Mouse (Mus musculus) MEL (cell line): Measurements from ENCODE around the gene Lrfn3. TPM values are rescaled to one million over a fixed set of nuclear protein-coding genes. Genes with fewer than 3 reads are reported as not detected.

Experiments
- DNase-seq: peaks from one replicate; pipeline ENCODE4 v3.0.0; 2011; ENCODE audit warnings: low read depth, low spot score
- H3K27ac ChIP-seq: 2 replicates; pipeline ENCODE4 v1.5.1; 2012; ENCODE audit warnings: low read depth, mild to moderate bottlenecking, control low read depth, low read length, moderate library complexity; ENCODE audit not compliant: control insufficient read depth
- H3K27me3 ChIP-seq, 2 experiments: fragments of 150-350 bp in 1 of 2; sonication (generic) in 1 of 2; 2 replicates each; pipeline ENCODE4 v1.6.1; 2012; ENCODE audit warnings: low read length in 2 of 2, mild to moderate bottlenecking in 2 of 2, improper control_type of control experiment in 1 of 2, moderate library complexity in 1 of 2; ENCODE audit not compliant: insufficient read depth in 2 of 2, control insufficient read depth in 1 of 2
- H3K36me3 ChIP-seq, 2 experiments: 2 replicates each; pipeline ENCODE4 v1.6.1; 2012 to 2014; ENCODE audit warnings: low read length in 2 of 2, improper control_type of control experiment in 1 of 2, inconsistent platforms in 1 of 2, mild to moderate bottlenecking in 1 of 2; ENCODE audit not compliant: insufficient read depth in 2 of 2, control insufficient read depth in 1 of 2
- H3K4me1 ChIP-seq, 2 experiments: fragments of 150-350 bp in 1 of 2; sonication (generic) in 1 of 2; 2 replicates each; pipeline ENCODE4 v1.6.1; 2012; ENCODE audit warnings: low read length in 2 of 2, improper control_type of control experiment in 1 of 2, mild to moderate bottlenecking in 1 of 2; ENCODE audit not compliant: insufficient read depth in 2 of 2, control insufficient read depth in 1 of 2
- H3K4me3 ChIP-seq, 2 experiments: fragments of 150-350 bp in 1 of 2; sonication (generic) in 1 of 2; 2 replicates each; pipeline ENCODE4 v1.5.1; 2012; ENCODE audit warnings: low read depth in 2 of 2, low read length in 2 of 2, mild to moderate bottlenecking in 2 of 2, moderate library complexity in 2 of 2, control low read depth in 1 of 2, improper control_type of control experiment in 1 of 2; ENCODE audit not compliant: control insufficient read depth in 1 of 2, insufficient read depth in 1 of 2
- H3K79me2 ChIP-seq: 2 replicates; pipeline ENCODE4 v1.6.1; 2012; ENCODE audit warnings: mild to moderate bottlenecking, low read length, moderate library complexity; ENCODE audit not compliant: control insufficient read depth, poor library complexity, insufficient read depth
- H3K9ac ChIP-seq: 2 replicates; pipeline ENCODE4 v1.6.1; 2012; ENCODE audit warnings: low read depth, mild to moderate bottlenecking, control low read depth, low read length, moderate library complexity; ENCODE audit not compliant: control insufficient read depth, poor library complexity, severe bottlenecking
- H3K9me3 ChIP-seq: fragments of 150-350 bp; sonication (generic); replicated peaks from 2 replicates; pipeline ENCODE4 v1.6.1; 2012; ENCODE audit warnings: mild to moderate bottlenecking, low read length, improper control_type of control experiment, moderate library complexity; ENCODE audit not compliant: insufficient read depth
- CHD2 ChIP-seq: IDR thresholded peaks from 2 replicates; pipeline ENCODE4 v1.6.1; 2011; ENCODE audit warnings: low read length, improper control_type of control experiment
- E2F4 ChIP-seq: IDR thresholded peaks from 2 replicates; pipeline ENCODE4 v1.6.1; 2011; ENCODE audit warnings: low read depth, low read length, improper control_type of control experiment, borderline replicate concordance
- ELF1 ChIP-seq: IDR thresholded peaks from 2 replicates; pipeline ENCODE4 v1.6.1; 2014; ENCODE audit warnings: low read depth, mild to moderate bottlenecking, inconsistent platforms, low read length, improper control_type of control experiment, moderate library complexity
- GABPA ChIP-seq: IDR thresholded peaks from 2 replicates; pipeline ENCODE4 v1.6.1; 2012; ENCODE audit warnings: low read depth, mild to moderate bottlenecking, inconsistent platforms, low read length, improper control_type of control experiment, moderate library complexity
- GATA1 ChIP-seq: IDR thresholded peaks from 2 replicates; pipeline ENCODE4 v1.6.1; 2011; ENCODE audit warnings: low read depth, low read length, improper control_type of control experiment
- HCFC1 ChIP-seq: IDR thresholded peaks from 2 replicates; pipeline ENCODE4 v1.6.1; 2012; ENCODE audit warnings: low read depth, mild to moderate bottlenecking, inconsistent platforms, low read length, improper control_type of control experiment, moderate library complexity
- JUND ChIP-seq: IDR thresholded peaks from 2 replicates; pipeline ENCODE4 v1.6.1; 2011; ENCODE audit warnings: low read depth, mild to moderate bottlenecking, improper control_type of control experiment, low read length
- KAT2A ChIP-seq: conservative IDR thresholded peaks from 2 replicates; pipeline ENCODE4 v1.6.1; 2012; ENCODE audit warnings: low read depth, low read length, improper control_type of control experiment, inconsistent platforms
- MAFK ChIP-seq: IDR thresholded peaks from 2 replicates; pipeline ENCODE4 v1.6.1; 2011; ENCODE audit warnings: low read depth, mild to moderate bottlenecking, low read length, improper control_type of control experiment, borderline replicate concordance
- MYB ChIP-seq: IDR thresholded peaks from 2 replicates; pipeline ENCODE4 v1.6.1; 2011; ENCODE audit warnings: mild to moderate bottlenecking, low read depth, low read length, improper control_type of control experiment
- MYC ChIP-seq: IDR thresholded peaks from 2 replicates; pipeline ENCODE4 v1.6.1; 2011; ENCODE audit warnings: low read depth, mild to moderate bottlenecking, low read length, improper control_type of control experiment, moderate library complexity
- NELFE ChIP-seq: IDR thresholded peaks from 2 replicates; pipeline ENCODE4 v1.6.1; 2011; ENCODE audit warnings: low read depth, low read length, improper control_type of control experiment
- NRF1 ChIP-seq: IDR thresholded peaks from 2 replicates; pipeline ENCODE4 v1.6.1; 2014; ENCODE audit warnings: low read depth, mild to moderate bottlenecking, inconsistent platforms, low read length, improper control_type of control experiment, moderate library complexity; ENCODE audit not compliant: poor library complexity, insufficient read depth, severe bottlenecking
- POLR2AphosphoS2 ChIP-seq: IDR thresholded peaks from 2 replicates; pipeline ENCODE4 v1.6.1; 2011; ENCODE audit warnings: low read length, improper control_type of control experiment
- RCOR1 ChIP-seq: IDR thresholded peaks from 2 replicates; pipeline ENCODE4 v1.6.1; 2012; ENCODE audit warnings: low read depth, mild to moderate bottlenecking, inconsistent platforms, low read length, improper control_type of control experiment
- SIN3A ChIP-seq: IDR thresholded peaks from 2 replicates; pipeline ENCODE4 v1.6.1; 2012; ENCODE audit warnings: low read length, improper control_type of control experiment, inconsistent platforms
- UBTF ChIP-seq: IDR thresholded peaks from 2 replicates; pipeline ENCODE4 v1.6.1; 2012; ENCODE audit warnings: low read depth, mild to moderate bottlenecking, inconsistent platforms, low read length, improper control_type of control experiment, moderate library complexity, borderline replicate concordance; ENCODE audit not compliant: insufficient read depth
- USF2 ChIP-seq, 2 experiments: IDR thresholded peaks; 2 replicates each; pipeline ENCODE4 v1.6.1; 2011 to 2012; ENCODE audit warnings: improper control_type of control experiment in 2 of 2, low read length in 2 of 2, borderline replicate concordance in 1 of 2, inconsistent platforms in 1 of 2, low read depth in 1 of 2, mild to moderate bottlenecking in 1 of 2; ENCODE audit not compliant: insufficient read depth in 1 of 2
- ZKSCAN1 ChIP-seq: IDR thresholded peaks from 2 replicates; pipeline ENCODE4 v1.6.1; 2012; ENCODE audit warnings: low read depth, mild to moderate bottlenecking, inconsistent platforms, low read length, improper control_type of control experiment, moderate library complexity
- ZMIZ1 ChIP-seq: IDR thresholded peaks from 2 replicates; pipeline ENCODE4 v1.6.1; 2012; ENCODE audit warnings: low read depth, mild to moderate bottlenecking, inconsistent platforms, low read length, improper control_type of control experiment, moderate library complexity
- ZNF384 ChIP-seq: IDR thresholded peaks from 2 replicates; pipeline ENCODE4 v1.6.1; 2012; ENCODE audit warnings: low read depth, mild to moderate bottlenecking, inconsistent platforms, low read length, improper control_type of control experiment
- polyA plus RNA-seq, 2 experiments: library from polyadenylated mRNA; stranded (reverse) in 1 of 2; unstranded in 1 of 2; fragments of >175 nt in 1 of 2; fragments of >200 nt in 1 of 2; gene quantifications; 2 replicates each; pipeline versions ENCODE4 v1.2.1 to v1.2.4; 2012; ENCODE audit warnings: low replicate concordance in 2 of 2, low read depth in 1 of 2; ENCODE audit not compliant: insufficient read length in 2 of 2, insufficient read depth in 1 of 2, missing spikeins in 1 of 2
- total RNA-seq: library from RNA; depleted of rRNA; stranded (reverse); fragments of 300-350 nt; gene quantifications from 2 replicates; pipeline ENCODE4 v1.2.3, GENCODE M21; 2012

The Lrfn3 gene
- total and polyA plus RNA-seq, 3 experiments: not detected

DNA sequence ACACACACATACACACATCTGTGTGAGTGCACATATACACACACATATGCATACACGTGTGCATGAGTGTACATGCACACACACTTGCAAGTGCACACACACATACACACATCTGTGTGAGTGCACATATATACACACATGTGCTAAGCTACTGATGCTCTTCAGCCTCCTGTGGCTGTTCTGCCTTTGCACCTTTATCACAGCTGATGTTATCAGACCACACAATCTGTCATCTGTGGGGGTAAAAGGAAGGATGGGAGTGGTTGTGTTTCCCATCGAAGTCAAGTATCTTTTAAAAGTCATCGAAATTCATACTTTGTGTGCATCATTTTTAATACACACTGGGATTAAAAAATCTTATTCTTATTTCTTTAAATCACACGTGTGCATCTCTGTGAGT is 39.8 kb upstream of the Lrfn3 start:
- no peaks in the 10 kb centered on the region for H3K79me2 ChIP-seq
- TF ChIP-seq MYB (no peak), GABPA (no peak), USF2 (IDR thresholded peaks at IDR 0.05; ENCODE audit: borderline replicate concordance in 1 of 2, insufficient read depth in 1 of 2, low read depth in 1 of 2, low read length in 2 of 2) (no peak), RCOR1 (no peak), JUND (no peak), KAT2A (no peak), NELFE (no peak), GATA1 (no peak), MYC (no peak), CHD2 (no peak), NRF1 (no peak), E2F4 (no peak), MAFK (no peak), POLR2AphosphoS2 (no peak), ZNF384 (no peak), HCFC1 (no peak), ZKSCAN1 (no peak), SIN3A (no peak)
- peaks cover 1 to 2% of the 10 kb centered on the region in 2 experiments; a peak in 3 of 4 replicates for H3K27me3 ChIP-seq

DNA sequence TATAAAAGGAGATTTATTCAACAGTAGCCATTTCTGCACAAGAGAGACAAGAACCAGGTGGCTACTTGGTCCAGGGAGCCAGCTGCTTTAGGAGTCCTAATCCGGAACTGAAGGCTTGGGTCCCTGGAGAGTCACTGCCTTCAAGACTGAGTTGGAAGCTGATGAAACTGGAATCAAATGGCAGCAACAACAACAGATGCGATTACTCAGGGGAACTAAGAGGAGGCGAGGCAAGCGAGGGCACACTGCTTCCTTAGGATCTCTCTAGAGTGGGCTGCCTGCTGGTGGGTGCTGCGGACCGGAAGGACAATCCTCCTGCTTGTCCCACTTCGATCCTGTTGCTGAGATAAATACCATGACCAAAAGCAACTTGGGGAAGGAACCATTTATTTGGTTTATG is 37.1 kb upstream of the Lrfn3 start:
- Histone ChIP-seq H3K36me3 (no peaks in the 10 kb centered on the region; a peak in 1 of 4 replicates), H3K4me3 (no peak overlapping the region), H3K9me3 (no peaks in the 10 kb centered on the region), H3K4me1 (peaks cover 0 to 4% of the 10 kb centered on the region in 2 experiments; a peak in 1 of 4 replicates), H3K9ac (no peak overlapping the region), H3K27ac (no peak overlapping the region), H3K27me3 (peaks cover 0 to 2% of the 10 kb centered on the region in 2 experiments; a peak in 1 of 4 replicates), H3K79me2 (no peaks in the 10 kb centered on the region)
- TF ChIP-seq ZNF384 (no peak), ZMIZ1 (no peak), UBTF (no peak), SIN3A (no peak), NRF1 (no peak), ZKSCAN1 (no peak), ELF1 (no peak)
- DNase-seq: no peak

More for the DNA sequence above, 39.8 kb upstream of the Lrfn3 start:
- Histone ChIP-seq H3K4me3 (no peak overlapping the region), H3K27ac (no peak overlapping the region), H3K9me3 (no peaks in the 10 kb centered on the region), H3K4me1 (no peaks in the 10 kb centered on the region), H3K9ac (no peak overlapping the region), H3K36me3 (no peaks in the 10 kb centered on the region)
- no peak for DNase-seq
